Mouse (Mus musculus): ENCODE measurements at regions not wholly inside any gene's neighbourhood (a gene's known extent, or its start where the extent isn't known, plus 50 kb on each side); places are given as distances from the start of the nearest gene placed in this dataset.

DNA sequence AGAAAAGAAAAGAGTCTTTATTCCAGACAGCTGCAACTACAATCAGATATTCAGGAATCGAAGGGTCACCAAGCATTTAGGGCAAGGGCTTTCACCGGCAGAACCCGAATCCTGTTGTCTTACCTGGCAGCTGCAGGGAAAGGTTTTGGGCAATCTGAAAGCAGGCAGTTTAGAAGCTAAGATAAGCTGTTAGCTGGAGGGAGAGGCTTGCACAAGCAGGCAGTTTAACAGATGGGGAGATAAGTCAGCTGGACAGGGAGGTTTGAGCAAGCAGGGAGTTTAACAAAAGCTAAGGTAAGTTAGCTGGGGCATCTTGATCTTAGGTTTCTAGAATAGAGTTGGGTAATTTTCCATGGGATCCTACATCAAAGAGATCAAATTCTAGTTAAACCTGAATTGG, 67.3 kb upstream of the Med14 start:
- TF ChIP-seq CTCF (IDR thresholded peaks at IDR 0.05; ENCODE audit: insufficient read depth, low read length) (no peak), POLR2A (IDR thresholded peaks at IDR 0.05; ENCODE audit: borderline replicate concordance, extremely low read depth, low read depth, low read length) (no peak)
